Mouse (Mus musculus): ENCODE measurements at regions not wholly inside any gene's neighbourhood (a gene's known extent, or its start where the extent isn't known, plus 50 kb on each side); places are given as distances from the start of the nearest gene placed in this dataset.

DNA sequence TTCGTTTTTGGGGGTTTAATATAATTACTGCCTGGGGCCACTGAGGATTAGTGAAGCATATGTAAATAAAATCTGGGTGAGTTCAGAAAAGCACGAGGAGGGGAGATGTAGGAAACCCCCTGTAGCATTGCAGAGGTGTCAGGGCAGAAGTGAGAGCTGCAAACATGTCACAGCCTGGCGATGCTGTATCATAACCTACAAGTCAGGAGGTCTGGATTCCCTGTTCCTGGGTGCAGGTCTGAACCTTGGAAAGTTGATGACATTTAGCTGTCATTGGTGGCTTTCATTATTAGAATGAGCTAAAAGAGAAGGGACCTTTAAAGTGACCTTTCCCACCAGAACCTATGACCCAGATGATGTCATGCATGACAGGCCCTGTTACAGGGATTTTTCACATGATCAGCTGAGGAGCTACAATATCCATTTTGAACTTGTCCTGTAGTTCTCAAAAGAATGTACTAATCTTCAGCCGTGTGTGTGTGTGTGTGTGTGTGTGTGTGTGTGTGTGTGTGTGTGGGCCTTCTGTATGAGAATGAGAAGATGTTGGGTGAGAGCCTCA is 202.8 kb upstream of the Ptger4 start:
- TF ChIP-seq CTCF (IDR thresholded peaks at IDR 0.05; ENCODE audit: low read depth) (no peak), EP300 (IDR thresholded peaks at IDR 0.05; ENCODE audit: low read depth) (no peak)

Data from liver, postnatal 0 days (tissue).